Mouse (Mus musculus) spleen, adult 2 months (tissue): ENCODE data around the gene Gstt1.

Experiments
- CTCF ChIP-seq: fragments of 200-500 bp; IDR thresholded peaks from 2 replicates; pipeline ENCODE4 v1.5.1; 2011; ENCODE audit warnings: mild to moderate bottlenecking, inconsistent platforms; ENCODE audit not compliant: insufficient read depth, insufficient read length, insufficient replicate concordance; ENCODE audit errors: extremely low read depth
- POLR2A ChIP-seq: fragments of 200-500 bp; IDR thresholded peaks from 2 replicates; pipeline ENCODE4 v1.6.1; 2011; ENCODE audit warnings: low read depth, low read length, inconsistent platforms

DNA sequence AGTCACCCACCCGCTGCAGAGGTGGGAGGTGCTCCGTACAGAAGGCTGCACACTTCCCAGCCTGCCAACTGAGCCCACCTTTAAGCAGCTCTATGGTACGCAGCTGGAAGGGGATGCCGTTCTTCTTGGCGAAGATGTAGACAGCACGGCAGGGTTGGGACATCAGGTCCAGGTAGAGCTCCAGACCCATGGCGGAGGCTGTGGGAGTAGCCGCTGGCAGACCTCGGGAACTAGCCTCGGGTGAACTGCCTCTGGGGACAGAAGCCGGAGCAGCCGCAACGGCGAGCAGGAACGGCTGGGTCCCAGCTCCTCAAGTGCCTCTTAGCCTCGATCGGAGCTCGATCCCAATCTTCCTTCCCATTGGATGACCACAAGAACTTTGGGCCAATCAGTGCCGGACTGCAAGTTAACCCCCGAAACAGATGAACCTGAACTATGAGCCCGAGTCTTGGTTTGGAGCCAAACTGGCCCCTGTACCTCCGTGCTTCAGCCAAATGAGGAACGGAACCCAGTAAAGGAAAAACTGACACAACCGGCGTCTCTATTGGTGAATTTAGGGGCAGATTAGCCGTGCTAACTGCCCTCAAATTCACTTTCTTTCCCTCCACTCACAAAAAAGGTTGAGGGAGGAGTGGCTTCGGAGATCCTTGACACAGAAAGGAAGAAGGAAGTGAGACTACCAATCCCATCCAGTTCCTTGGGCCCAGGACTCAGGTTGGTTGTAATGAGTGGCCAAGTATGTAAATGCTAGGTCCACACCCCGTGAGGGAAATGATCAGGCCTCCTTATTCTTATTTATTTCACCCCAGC is 17.4 kb downstream of the Gstt1 start, which contains the start of the genes Gm20441 and Gstt3:
- TF ChIP-seq CTCF: no peak
- TF ChIP-seq POLR2A: no peak
